Mouse (Mus musculus) ZHBTc4 (cell line): ENCODE measurements around the gene Ripk3.
A peak's percentile ranks its signal among the peaks of the same experiment; 100 is the strongest.

ENCODE experiments used
- DNase-seq: peaks from one replicate; pipeline ENCODE4 v3.0.0-alpha.2; 2011; ENCODE audit warnings: low read depth, low spot score

Gene Ripk3

DNA sequence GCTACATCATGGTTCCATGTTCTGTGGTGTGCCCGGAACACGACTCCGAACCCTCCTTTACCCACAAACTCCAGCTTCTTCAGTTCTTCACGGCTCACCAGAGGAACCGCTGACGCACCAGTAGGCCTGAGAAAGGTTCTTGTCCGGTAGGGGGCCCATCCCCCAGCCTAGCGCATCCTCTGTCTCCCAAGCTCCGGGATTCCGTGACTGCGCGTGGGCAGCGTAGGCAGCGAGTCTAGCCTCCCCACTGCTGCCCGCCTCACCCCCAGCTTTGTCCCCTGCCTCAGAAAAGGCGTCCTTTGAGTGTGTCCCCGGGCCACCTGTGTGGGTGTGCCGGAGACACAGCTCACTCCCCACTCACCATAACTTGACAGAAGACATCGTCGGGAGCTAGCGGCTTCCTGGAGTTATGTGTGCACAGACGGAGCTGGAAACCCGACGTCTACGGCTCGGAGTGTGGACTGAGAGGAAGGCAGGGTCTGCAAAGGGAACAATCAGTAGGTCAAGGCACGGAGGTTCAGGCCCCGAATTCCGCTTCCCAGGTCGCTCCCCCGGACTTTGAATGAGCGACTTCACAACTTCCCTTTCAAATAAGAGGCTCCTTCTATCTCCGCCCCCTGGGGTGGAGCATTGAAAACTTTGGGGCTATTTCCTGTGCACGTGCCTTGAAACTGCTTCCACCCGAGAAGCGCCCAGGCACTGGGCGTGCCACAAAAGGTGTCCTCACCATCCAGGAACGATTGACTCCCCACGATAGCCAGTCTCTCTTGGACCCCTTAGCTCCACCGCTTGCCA, at the start of gene Ripk3:
Gene Ripk3 (minus strand): TSS at position 610 of the 795 bp plus-strand sequence.
- peak; percentile 74 for DNase-seq

DNA sequence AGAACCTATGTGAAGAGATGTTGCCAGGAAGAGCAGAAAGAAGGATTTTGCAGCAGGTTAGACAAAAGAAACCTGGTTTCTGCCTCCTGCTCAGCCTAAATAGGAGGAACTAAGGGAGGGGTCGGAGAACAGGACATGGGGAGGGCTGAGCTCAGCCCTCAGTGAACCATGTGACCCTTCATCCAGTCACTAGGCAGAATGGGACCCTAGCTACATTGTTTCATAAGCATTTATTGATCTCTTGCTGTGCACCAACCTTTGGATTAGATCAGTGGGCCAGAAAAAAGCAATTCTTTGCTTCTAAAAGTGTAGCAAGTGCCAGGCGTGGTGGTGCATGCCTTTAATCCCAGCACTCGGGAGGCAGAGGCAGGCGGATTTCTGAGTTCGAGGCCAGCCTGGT, 49.6 kb upstream of the Ripk3 start:
- no peak for DNase-seq

DNA sequence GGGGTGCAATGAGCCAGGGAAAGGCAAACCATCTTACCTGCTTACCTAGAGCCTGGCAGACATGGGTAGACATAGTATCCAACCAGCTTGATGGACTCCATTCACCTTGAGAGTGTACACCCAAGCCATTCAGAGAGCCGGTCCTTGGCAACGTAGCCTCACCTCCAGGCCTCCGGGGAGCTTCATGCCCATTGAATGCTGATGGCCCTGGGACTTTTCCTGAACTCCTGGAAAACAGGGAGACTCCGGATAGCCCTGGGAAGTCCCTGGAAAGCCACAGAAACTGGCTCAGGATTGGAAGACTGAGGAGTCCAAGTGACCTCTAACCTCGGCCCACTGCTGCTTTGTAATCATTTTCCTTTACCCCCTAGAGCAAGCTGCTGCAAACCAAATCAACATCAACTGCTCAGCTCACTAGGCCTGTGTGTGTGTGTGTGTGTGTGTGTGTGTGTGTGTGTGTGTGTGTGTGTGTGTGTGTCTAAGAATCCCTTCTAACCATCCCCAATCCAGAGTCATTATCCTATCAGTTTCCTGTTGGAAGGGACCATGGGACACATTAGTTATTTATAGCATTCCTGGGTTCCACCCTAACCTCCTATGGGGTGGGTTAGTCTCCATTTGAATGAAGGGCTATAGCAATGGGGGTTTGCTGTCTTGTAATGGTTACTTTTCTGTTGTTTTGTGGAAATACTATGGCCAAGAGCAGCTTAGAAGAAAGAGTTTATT, 46.3 kb upstream of the Ripk3 start:
- peak; percentile 76 for DNase-seq

DNA sequence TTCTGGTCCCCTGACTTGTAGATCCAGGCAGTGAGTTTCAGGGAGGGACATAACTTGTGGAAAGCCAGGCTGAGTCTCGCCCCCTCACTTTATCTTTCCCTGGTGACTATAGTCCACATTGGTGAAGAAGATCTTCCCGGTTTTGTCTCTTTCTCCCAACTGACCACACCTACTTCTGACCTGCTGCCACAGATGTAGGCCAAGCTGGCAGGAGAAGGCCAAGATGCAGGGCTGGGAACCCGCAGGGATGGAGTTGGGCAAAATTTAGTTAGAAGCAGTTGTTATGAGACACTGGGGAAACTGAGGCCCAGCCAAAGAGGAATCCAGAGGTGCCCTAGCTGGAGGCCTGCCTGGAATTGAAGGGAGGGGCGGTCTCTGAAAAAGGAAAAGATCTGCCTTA, 44.5 kb upstream of the Ripk3 start:
- no peak for DNase-seq

GRCm38 (mm10) chr14:55830331-55830730, 41.7 kb upstream of the Ripk3 start:
- DNase-seq, result peak; percentile 43

DNA sequence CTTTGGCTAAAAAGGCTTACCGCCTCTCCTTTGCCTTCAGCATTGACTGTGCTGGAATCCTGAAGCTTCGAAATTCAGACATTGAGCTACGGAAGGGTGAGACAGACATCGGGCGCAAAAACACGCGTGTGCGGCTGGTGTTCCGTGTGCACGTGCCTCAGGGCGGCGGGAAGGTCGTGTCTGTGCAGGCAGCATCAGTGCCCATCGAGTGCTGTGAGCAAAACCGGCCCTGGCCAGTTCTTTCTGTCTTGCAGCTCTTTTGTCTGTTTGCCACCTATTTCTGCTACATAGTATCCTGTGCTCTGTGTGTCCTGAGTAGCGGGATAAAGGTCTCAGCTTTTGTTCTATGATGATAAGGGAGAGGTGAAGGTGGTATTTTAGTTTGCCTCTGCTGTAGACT, 41.2 kb upstream of the Ripk3 start:
- peak; percentile 64 for DNase-seq

GRCm38 (mm10) chr14:55828716-55829263, 40.1 kb upstream of the Ripk3 start:
- DNase-seq, result no peak

DNA sequence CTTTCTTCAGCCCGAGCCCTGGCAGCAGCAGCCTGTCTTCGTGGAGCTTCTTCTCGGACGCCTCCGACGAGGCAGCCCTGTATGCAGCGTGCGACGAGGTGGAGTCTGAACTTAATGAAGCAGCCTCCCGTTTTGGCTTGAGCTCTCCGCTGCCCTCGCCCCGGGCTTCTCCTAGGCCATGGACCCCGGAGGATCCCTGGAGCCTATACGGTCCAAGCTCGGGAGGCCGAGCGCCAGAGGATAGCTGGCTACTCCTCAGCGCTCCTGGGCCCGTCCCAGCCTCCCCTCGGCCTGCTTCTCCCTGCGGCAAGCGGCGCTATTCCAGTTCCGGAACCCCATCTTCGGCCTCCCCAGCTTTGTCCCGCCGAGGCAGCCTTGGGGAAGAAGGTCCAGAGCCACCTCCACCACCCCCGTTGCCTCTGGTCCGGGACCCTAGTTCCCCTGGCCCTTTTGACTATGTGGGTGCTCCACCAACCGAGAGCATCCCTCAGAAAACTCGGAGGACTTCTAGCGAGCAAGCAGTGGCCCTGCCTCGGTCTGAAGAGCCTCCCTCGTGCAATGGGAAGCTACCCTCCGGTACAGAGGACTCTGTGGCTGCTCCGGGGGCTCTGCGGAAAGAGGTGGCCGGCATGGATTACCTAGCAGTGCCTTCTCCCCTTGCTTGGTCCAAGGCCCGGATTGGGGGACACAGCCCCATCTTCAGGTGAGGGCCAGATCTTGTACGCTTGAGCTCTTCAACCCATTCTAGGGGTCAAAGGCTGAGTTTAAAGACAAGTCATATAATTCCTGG, 38.1 kb upstream of the Ripk3 start:
- DNase-seq, result no peak

DNA sequence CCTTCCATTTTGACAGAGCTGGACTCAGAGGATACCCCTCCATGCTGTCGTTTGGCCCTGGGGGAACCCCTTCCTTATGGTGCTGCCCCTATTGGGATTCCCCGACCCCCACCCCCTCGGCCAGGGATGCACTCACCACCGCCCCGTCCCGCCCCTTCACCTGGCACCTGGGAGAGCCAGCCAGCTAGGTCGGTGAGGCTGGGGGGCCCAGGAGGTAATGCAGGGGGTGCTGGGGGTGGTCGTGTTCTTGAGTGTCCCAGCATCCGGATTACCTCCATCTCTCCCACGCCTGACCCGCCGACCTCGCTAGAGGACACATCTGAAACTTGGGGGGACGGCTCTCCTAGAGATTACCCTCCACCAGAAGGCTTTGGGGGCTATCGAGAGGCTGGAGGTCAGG, 37.5 kb upstream of the Ripk3 start:
- no peak for DNase-seq

- no peak for DNase-seq
Observed at GRCm38 (mm10) chr14:55825216-55826051, 36.8 kb upstream of the Ripk3 start.

- DNase-seq, result no peak
Observed at GRCm38 (mm10) chr14:55824481-55825215, 36.0 kb upstream of the Ripk3 start.

GRCm38 (mm10) chr14:55824001-55824480, 35.4 kb upstream of the Ripk3 start:
- peak; percentile 54 for DNase-seq

- peak; percentile 91 for DNase-seq
Observed at GRCm38 (mm10) chr14:55822991-55823762, 34.5 kb upstream of the Ripk3 start, which contains the start of gene Nfatc4. Gene Nfatc4, plus strand, starts transcription at chr14:55823144.

GRCm38 (mm10) chr14:55822435-55822990, 33.8 kb upstream of the Ripk3 start:
- DNase-seq, result peak; percentile 96

GRCm38 (mm10) chr14:55820576-55820975, 31.9 kb upstream of the Ripk3 start:
- no peak for DNase-seq

GRCm38 (mm10) chr14:55819845-55820405, 31.3 kb upstream of the Ripk3 start:
- DNase-seq, result no peak

- DNase-seq, result peak; percentile 82
Observed at GRCm38 (mm10) chr14:55815310-55815751, 26.7 kb upstream of the Ripk3 start.

DNA sequence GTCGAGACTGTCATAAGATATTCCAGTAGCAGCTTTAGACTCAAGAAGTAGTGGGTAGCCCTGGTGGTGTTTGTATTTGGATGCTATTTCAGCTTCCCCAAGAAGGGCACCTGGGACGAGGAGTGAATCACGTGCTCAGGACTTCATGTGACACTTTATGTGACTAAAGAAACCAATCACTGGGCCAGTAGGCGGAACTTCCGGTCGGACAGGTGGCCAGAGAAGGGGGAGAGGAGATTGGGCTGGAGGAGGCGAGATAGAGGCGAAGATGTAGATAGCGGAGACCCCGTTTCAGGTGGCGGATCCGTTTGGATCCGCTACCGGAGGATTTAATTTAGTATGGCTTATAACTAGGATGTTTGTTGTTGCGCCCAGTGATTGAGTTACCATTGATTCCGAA, 26.2 kb upstream of the Ripk3 start:
- DNase-seq, result peak; percentile 82
